Comparison of ENCODE assay signal across 13 mouse cellular contexts in genomic region chr12:104969618-104970017, GRCm38 (mm10).
"Had no signal": no experiment of that assay in that cellular context is flagged by ENCODE, and none has a peak within 500 bp of the region (broad histone marks: within the 10 kb centered on the region; RNA-seq: fewer than 3 reads in every experiment).

No protein-coding gene starts in this region.

- H3K4me3 ChIP-seq: limb, embryonic 13.5 days; midbrain, embryonic 10.5 days; midbrain, embryonic 15.5 days; neural tube, embryonic 15.5 days had no signal

- H3K36me3 ChIP-seq: limb, embryonic 13.5 days; midbrain, embryonic 10.5 days; midbrain, embryonic 15.5 days; neural tube, embryonic 15.5 days had no signal

- H3K27ac ChIP-seq: limb, embryonic 13.5 days; liver, embryonic 14.5 days; midbrain, embryonic 10.5 days; midbrain, embryonic 15.5 days; neural tube, embryonic 15.5 days had no signal

- DNase-seq: kidney, postnatal 10 days; kidney, postnatal 4 days; left cerebral cortex, postnatal 4 days; lung, adult 2 months; lung, postnatal 36 days; thymus, adult 18-20 months; thymus, postnatal 14 days had no signal

- ATAC-seq: lung, postnatal 0 days; midbrain, embryonic 15.5 days had no signal

- H3K27me3 ChIP-seq: limb, embryonic 13.5 days; midbrain, embryonic 15.5 days; neural tube, embryonic 15.5 days had no signal
